Mouse (Mus musculus) stomach, embryonic 14.5 days (tissue): ENCODE data around the gene Arhgap19. TPM values are rescaled to one million over a fixed set of nuclear protein-coding genes. Genes with fewer than 3 reads are reported as not detected.

ENCODE experiments used
- ATAC-seq: fragments of 200-750 bp; cut with Nextera tagmentation; 2 replicates; pipeline ENCODE4 v1.8.0; 2017; ENCODE audit warnings: low read depth, moderate TSS enrichment; ENCODE audit not compliant: insufficient number of reproducible peaks, insufficient read depth, low FRiP score
- H3K27ac ChIP-seq: fragments of 300-500 bp; sonication (generic); 2 replicates; pipeline ENCODE4 v1.5.1; 2014; ENCODE audit warnings: mild to moderate bottlenecking, low read length, moderate library complexity, mixed read lengths
- H3K27me3 ChIP-seq: fragments of 300-500 bp; sonication (generic); 2 replicates; pipeline ENCODE4 v1.6.1; 2014; ENCODE audit warnings: low read length, control low read depth, mixed read lengths; ENCODE audit not compliant: control insufficient read depth, insufficient read depth
- H3K36me3 ChIP-seq: fragments of 300-500 bp; sonication (generic); 2 replicates; pipeline ENCODE4 v1.6.1; 2014; ENCODE audit warnings: mild to moderate bottlenecking, control low read depth, low read length, moderate library complexity, mixed read lengths; ENCODE audit not compliant: control insufficient read depth, insufficient read depth
- H3K4me1 ChIP-seq: fragments of 300-500 bp; sonication (generic); 2 replicates; pipeline ENCODE4 v1.6.1; 2014; ENCODE audit warnings: low read length, control low read depth, mixed read lengths; ENCODE audit not compliant: control insufficient read depth, insufficient read depth
- H3K4me2 ChIP-seq: fragments of 300-500 bp; sonication (generic); replicated peaks from 2 replicates; pipeline ENCODE4 v1.6.1; 2014; ENCODE audit warnings: low read depth, low read length, control low read depth
- H3K4me3 ChIP-seq: fragments of 300-500 bp; sonication (generic); 2 replicates; pipeline ENCODE4 v1.5.1; 2014; ENCODE audit warnings: low read depth, low read length, control low read depth
- H3K9ac ChIP-seq: fragments of 300-500 bp; sonication (generic); replicated peaks from 2 replicates; pipeline ENCODE4 v1.6.1; 2014; ENCODE audit warnings: low read depth, mild to moderate bottlenecking, control low read depth, low read length, moderate library complexity, mixed read lengths
- H3K9me3 ChIP-seq: fragments of 300-500 bp; sonication (generic); 2 replicates; pipeline ENCODE4 v1.6.1; 2016; ENCODE audit warnings: low read depth, low read length, control low read depth; ENCODE audit not compliant: control insufficient read depth
- WGBS: fragments of 180-500 bp; shearing (Covaris S2); extraction: QIAGEN DNeasy Blood & Tissue Kit; methylation state at CpG from one replicate; pipeline ENCODE4 v1.1.7; 2014; 5-methylcytosine and 5-hydroxymethylcytosine counted together
- polyA plus RNA-seq: library from polyadenylated mRNA; unstranded; fragments of >200 nt; fragmentation: Nextera tagmentation; extraction: Ambion mirVana; gene quantifications from 2 replicates; pipeline ENCODE4 v1.2.1, GENCODE M21; 2014

Gene Arhgap19
- polyA plus RNA-seq, 1 experiment from 2014 or later = 25.7 TPM

DNA sequence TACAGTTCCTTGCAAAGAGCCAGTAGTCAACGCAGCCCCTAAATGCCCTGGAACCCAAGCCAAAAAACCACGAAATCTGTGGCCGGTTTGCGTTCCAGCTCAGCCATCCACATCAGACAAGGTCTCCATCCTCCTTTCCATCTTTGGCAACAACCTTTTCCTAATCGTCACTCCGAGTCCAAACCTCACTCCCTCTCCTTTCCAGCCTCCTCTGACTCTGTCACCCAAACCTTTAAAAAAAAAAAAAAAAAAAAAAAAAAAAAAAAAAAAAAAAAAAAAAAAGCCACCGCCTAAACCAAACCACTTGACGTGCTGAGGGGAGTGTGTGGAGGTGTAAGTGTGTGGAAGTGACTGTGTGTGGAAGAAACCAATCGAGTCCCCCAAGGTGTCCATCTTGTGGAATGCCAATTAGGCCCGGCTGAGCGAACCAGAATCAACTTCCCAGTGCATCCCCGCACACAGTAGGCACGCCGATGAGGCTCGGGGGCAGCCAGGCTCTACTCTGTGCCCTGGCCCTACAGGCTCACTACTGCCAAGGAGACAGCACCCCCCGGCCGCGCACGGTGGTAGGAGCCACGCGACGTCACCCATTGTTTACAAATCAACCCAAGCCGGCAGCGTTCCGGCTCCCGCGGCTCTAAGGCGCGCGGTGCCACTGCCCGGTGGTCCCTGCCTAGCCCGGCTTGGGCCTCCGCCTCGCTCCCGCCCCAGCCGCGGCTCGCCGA is 27.7 kb upstream of the Arhgap19 start, which contains the start of gene Frat1:
Gene Frat1, plus strand, starts transcription at position 590 of the 725 bp plus-strand sequence.
- peak within 1 kb of the TSS; percentile 84 for H3K27ac ChIP-seq
- peak within 1 kb of the TSS; percentile 57 for H3K4me3 ChIP-seq
- H3K27me3 ChIP-seq = no peaks in the 10 kb centered on the region
- peak within 1 kb of the TSS; percentile 93 for H3K4me2 ChIP-seq
- WGBS = 1% methylated on average over 39 of the region's 39 CpGs
- no peaks in the 10 kb centered on the region for H3K36me3 ChIP-seq
- no peaks in the 10 kb centered on the region for H3K9me3 ChIP-seq
- ATAC-seq = peak; percentile 92
- H3K4me1 ChIP-seq = 0 out of 2 replicates have a peak, but pooled peaks cover 5% of the 10 kb centered on the region
- peak within 1 kb of the TSS; percentile 58 for H3K9ac ChIP-seq

DNA sequence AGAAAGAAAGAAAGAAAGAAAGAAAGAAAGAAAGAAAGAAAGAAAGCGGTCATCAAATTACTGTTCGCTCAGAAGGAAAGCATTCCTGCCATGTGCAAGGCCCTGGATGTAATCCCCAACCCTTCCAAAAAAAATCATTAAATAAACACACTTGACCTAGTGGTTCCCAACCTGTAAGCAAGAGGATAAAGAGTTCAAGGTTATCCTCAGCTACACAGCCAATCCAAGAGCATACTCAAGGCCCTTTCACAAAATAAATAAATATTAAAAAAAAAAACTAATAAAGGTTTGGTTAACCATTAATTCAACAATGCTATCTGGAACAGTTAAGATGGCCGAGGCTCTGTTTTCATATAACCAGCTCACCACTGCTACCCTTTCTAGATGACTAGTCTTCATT is 27.1 kb upstream of the Arhgap19 start:
- 55% methylated on average over 3 of the region's 3 CpGs for WGBS
- Histone ChIP-seq H3K4me2 (peak overlapping the region; percentile 93), H3K9ac (no peak overlapping the region), H3K9me3 (no peaks in the 10 kb centered on the region), H3K27me3 (no peaks in the 10 kb centered on the region), H3K27ac (no peak overlapping the region), H3K4me1 (0 out of 2 replicates have a peak, but pooled peaks cover 5% of the 10 kb centered on the region), H3K4me3 (peak overlapping the region; percentile 57; the same call in 1 of the 2 replicates), H3K36me3 (no peaks in the 10 kb centered on the region)
- no peak for ATAC-seq

DNA sequence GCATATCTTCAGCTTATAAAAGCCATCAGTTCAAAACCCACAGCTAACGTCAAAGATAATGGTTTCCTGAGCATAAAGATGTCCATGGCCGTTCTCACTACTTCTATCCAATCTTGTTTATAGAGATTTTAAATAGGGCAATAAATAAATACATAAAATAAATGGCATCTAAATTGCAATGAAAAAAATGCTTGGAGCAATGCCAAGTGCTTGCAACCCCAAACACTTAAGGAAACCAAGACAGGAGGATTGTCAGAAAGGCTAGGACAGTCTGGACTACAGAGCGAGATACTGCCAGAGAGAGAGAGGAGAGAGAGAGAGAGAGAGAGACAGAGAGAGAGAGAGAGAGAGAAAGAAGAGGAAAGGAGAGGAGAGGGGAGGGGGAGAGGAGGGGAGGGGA is 24.7 kb upstream of the Arhgap19 start:
- H3K4me2 ChIP-seq = no peak overlapping the region
- no peak overlapping the region for H3K27ac ChIP-seq
- no peak overlapping the region for H3K4me3 ChIP-seq
- WGBS = 79% methylated on average over 3 of the region's 3 CpGs
- H3K9me3 ChIP-seq = no peaks in the 10 kb centered on the region
- H3K27me3 ChIP-seq = no peaks in the 10 kb centered on the region
- H3K4me1 ChIP-seq = no peaks in the 10 kb centered on the region
- ATAC-seq = no peak
- no peaks in the 10 kb centered on the region for H3K36me3 ChIP-seq
- H3K9ac ChIP-seq = no peak overlapping the region

DNA sequence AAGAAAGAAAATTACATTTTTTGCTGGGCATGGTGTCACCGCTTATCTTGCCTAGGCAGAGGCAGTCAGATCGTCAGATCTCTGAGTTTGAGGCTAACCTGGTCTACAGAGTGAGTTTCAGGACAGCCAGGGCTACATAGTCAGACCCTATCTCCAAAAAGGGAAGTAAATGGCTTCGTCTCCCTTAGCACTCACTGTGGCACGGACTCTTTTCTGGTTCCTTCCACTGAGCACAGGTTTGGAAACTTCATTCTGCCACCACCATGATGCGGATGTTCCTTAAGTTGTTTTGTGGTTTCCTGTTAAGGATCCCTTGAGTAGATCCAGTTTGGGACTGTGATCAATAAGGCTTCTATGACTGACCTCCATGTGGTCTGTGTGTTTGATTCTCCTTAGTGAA is 23.1 kb upstream of the Arhgap19 start:
- ATAC-seq = no peak
- Histone ChIP-seq H3K27me3 (no peaks in the 10 kb centered on the region), H3K4me2 (no peak overlapping the region), H3K4me3 (no peak overlapping the region), H3K27ac (no peak overlapping the region), H3K4me1 (no peaks in the 10 kb centered on the region), H3K36me3 (no peaks in the 10 kb centered on the region), H3K9me3 (no peaks in the 10 kb centered on the region), H3K9ac (no peak overlapping the region)
- WGBS = 81% methylated on average over 5 of the region's 5 CpGs

DNA sequence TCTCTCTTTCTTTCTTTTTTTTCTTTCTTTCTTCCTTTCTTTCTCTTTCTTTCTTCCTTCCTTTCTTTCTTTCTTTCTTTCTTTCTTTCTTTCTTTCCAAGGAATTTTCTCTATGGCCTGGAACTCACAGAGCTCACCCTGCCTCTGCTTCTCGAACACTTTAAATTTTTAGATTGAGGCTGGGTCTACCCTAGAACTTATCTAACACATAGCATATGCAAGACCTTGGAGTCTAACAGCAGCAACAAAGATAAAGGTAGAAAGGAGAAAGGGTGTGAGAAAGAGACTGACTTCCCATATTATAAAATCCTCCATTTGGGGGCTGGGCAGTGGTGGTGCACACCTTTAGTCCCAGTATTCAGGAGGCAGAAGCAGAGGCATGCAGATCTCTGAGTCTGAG is 20.7 kb upstream of the Arhgap19 start:
- Histone ChIP-seq H3K27me3 (no peaks in the 10 kb centered on the region), H3K4me2 (no peak overlapping the region), H3K27ac (no peak overlapping the region), H3K36me3 (no peaks in the 10 kb centered on the region), H3K9me3 (no peaks in the 10 kb centered on the region), H3K9ac (no peak overlapping the region), H3K4me3 (no peak overlapping the region), H3K4me1 (no peaks in the 10 kb centered on the region)
- no peak for ATAC-seq
- 85% methylated on average over 1 of the region's 1 CpGs for WGBS

DNA sequence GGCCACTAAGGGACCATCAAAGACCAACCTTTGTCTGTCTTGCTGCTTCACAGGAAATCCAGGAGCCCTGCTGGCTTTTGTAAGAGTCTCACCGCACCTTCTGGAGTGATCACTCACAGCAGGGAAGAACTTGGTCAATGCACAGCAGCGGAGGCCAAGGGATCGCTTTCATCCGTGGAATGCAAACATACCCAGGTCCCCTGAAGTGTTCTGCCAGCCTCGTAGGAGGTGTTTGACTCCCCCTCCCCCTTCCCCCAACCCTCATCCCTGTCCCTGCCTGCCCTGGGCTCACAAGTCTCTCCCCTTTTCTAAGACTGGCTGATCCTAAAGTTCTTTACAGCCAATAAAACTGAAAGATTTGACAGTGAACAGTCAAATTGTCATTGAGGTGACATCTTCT is 19.6 kb upstream of the Arhgap19 start:
- Histone ChIP-seq H3K9ac (no peak overlapping the region), H3K36me3 (no peaks in the 10 kb centered on the region), H3K4me2 (no peak overlapping the region), H3K4me3 (no peak overlapping the region), H3K27me3 (no peaks in the 10 kb centered on the region), H3K4me1 (no peaks in the 10 kb centered on the region), H3K9me3 (no peaks in the 10 kb centered on the region), H3K27ac (no peak overlapping the region)
- WGBS = 12% methylated on average over 5 of the region's 5 CpGs
- ATAC-seq = no peak

DNA sequence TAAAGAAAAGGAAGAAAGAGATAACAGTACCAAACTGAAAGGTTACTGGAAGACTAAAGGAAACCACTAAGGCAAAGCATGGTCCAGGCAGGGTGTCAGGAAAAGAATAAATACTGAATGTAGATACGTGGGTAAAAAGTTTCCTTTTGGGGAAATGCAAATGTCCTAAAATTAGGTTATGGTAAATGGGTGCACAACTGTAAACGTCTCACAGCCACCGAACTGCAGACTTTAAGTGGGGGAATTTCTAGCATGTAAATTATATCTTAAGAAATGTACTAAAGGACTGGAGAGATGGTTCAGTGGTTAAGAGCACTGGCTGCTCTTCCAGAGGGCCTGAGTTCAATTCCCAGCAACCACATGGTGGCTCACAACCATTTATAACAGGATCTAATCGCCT is 16.9 kb upstream of the Arhgap19 start:
- 82% methylated on average over 4 of the region's 4 CpGs for WGBS
- H3K4me2 ChIP-seq = no peak overlapping the region
- H3K27ac ChIP-seq = no peak overlapping the region
- no peaks in the 10 kb centered on the region for H3K27me3 ChIP-seq
- H3K9me3 ChIP-seq = no peaks in the 10 kb centered on the region
- no peaks in the 10 kb centered on the region for H3K36me3 ChIP-seq
- H3K9ac ChIP-seq = no peak overlapping the region
- ATAC-seq = no peak
- H3K4me1 ChIP-seq = no peaks in the 10 kb centered on the region
- H3K4me3 ChIP-seq = no peak overlapping the region

DNA sequence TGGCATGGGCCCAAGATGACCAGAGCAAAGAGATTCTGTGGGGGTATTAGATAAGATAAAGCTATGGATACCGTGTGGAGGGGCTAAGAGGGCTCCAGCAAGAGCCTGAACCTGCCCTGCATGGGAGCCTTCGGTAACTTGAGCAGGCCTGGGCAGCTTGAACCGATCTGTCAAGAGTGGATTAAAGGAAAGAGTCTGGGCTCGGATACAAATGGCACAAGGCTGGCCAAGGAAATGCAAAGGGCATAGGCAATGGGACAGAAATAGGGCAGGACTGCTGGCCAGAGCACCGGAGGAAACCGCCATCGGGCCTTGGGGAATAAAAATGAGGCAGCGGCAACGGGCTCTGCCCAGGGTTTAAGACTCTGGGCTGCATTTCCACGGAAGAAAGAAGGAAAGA is 15.5 kb upstream of the Arhgap19 start:
- no peaks in the 10 kb centered on the region for H3K4me1 ChIP-seq
- H3K27ac ChIP-seq = no peak overlapping the region
- H3K27me3 ChIP-seq = no peaks in the 10 kb centered on the region
- H3K4me3 ChIP-seq = no peak overlapping the region
- no peaks in the 10 kb centered on the region for H3K9me3 ChIP-seq
- H3K36me3 ChIP-seq = no peaks in the 10 kb centered on the region
- no peak for ATAC-seq
- WGBS = 41% methylated on average over 10 of the region's 10 CpGs
- no peak overlapping the region for H3K4me2 ChIP-seq
- no peak overlapping the region for H3K9ac ChIP-seq

DNA sequence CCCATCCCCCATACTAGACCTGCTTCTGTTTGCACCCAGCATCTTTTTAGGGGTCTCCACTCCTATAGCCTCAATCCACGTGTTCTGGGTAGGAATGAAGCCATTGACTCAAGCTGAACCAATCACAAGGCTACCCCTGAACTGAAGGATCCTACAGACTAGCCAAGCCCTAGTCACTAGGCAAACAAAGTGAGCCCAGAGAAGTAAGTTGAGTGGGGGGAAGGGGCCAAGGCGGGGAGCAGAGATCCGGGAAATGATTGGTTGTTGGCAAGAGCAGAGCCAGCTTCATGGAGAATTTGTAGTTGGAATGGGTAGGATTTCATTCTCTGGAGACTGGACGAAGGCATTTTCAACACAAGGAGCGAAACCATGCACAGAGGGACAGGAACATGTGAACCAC is 15.1 kb upstream of the Arhgap19 start:
- H3K27me3 ChIP-seq = no peaks in the 10 kb centered on the region
- WGBS = 55% methylated on average over 5 of the region's 5 CpGs
- no peak for ATAC-seq
- no peak overlapping the region for H3K27ac ChIP-seq
- no peaks in the 10 kb centered on the region for H3K36me3 ChIP-seq
- H3K9me3 ChIP-seq = no peaks in the 10 kb centered on the region
- no peak overlapping the region for H3K4me3 ChIP-seq
- H3K4me1 ChIP-seq = no peaks in the 10 kb centered on the region
- H3K4me2 ChIP-seq = no peak overlapping the region
- H3K9ac ChIP-seq = no peak overlapping the region
